Comparison of ENCODE assay signal across 9 mouse cellular contexts in genomic region chr8:121717502-121717901, GRCm38 (mm10). TPM values are rescaled to one million over a fixed set of nuclear protein-coding genes. Genes with fewer than 3 reads are reported as not detected.
A peak's percentile ranks its signal among the peaks of the same experiment; 100 is the strongest.
DNase-seq lines count a peak whose midpoint lies in the region; ATAC-seq lines count a peak whose summit lies in the region.
"Had no signal": no experiment of that assay in that cellular context is flagged by ENCODE, and none has a peak within 500 bp of the region (broad histone marks: within the 10 kb centered on the region; RNA-seq: fewer than 3 reads in every experiment).

No protein-coding gene starts in this region.

- no peaks in the 10 kb centered on the region for H3K9me3 ChIP-seq in neural tube, embryonic 11.5 days (ENCODE audit: control insufficient read depth, low read length)
- H3K9me3 ChIP-seq in limb, embryonic 12.5 days: no peaks in the 10 kb centered on the region

- 0 out of 2 replicates have a peak, but pooled peaks have one; percentile 6 for ATAC-seq in neural tube, embryonic 11.5 days (ENCODE audit: insufficient read depth, low FRiP score, low TSS enrichment)
- ATAC-seq in limb, embryonic 12.5 days (ENCODE audit: insufficient number of reproducible peaks, insufficient read depth, low FRiP score, low TSS enrichment, low read depth): no peak

- intact Hi-C loops in gastrocnemius, postnatal 14 days (cut with DNase I; ENCODE audit: low total_unique reads): loop anchor here (5.0 to 10.0 kb wide), 2 partner anchors 105 to 127 kb away; no protein-coding TSS in a partner anchor

- H3K4me2 ChIP-seq in neural tube, embryonic 11.5 days (ENCODE audit: low read depth): peak overlapping the region; percentile 16
- peak overlapping the region; percentile 43 for H3K4me2 ChIP-seq in limb, embryonic 12.5 days

- 51% methylated on average over 14 of the region's 14 CpGs for WGBS in neural tube, embryonic 11.5 days
- 44% methylated on average over 14 of the region's 14 CpGs for WGBS in limb, embryonic 12.5 days

- H3K27me3 ChIP-seq in neural tube, embryonic 11.5 days (ENCODE audit: control insufficient read depth, insufficient read depth, low read length): no peaks in the 10 kb centered on the region
- peaks cover 70% of the 10 kb centered on the region for H3K27me3 ChIP-seq in limb, embryonic 12.5 days

- H3K4me3 ChIP-seq in neural tube, embryonic 11.5 days (ENCODE audit: low read depth, low read length): no peak overlapping the region
- no peak overlapping the region for H3K4me3 ChIP-seq in limb, embryonic 12.5 days (replicated peaks)

- H3K4me1 ChIP-seq in neural tube, embryonic 11.5 days (ENCODE audit: control insufficient read depth, insufficient read depth, low read length): no peaks in the 10 kb centered on the region
- H3K4me1 ChIP-seq in limb, embryonic 12.5 days (replicated peaks): peaks cover 12% of the 10 kb centered on the region

- H3K9ac ChIP-seq in neural tube, embryonic 11.5 days (ENCODE audit: low read length): no peak overlapping the region
- 0 out of 2 replicates have a peak overlapping the region, but pooled peaks have one; percentile 18 for H3K9ac ChIP-seq in limb, embryonic 12.5 days (replicated peaks)

- peak; percentile 10 for DNase-seq in embryo, embryonic 10.5 days (ENCODE audit: low spot score)
- DNase-seq in embryo, embryonic 9.5 days (ENCODE audit: extremely low spot score): no peak
- no peak for DNase-seq in neural tube, embryonic 11.5 days (ENCODE audit: low spot score)
- DNase-seq in neural tube, embryonic 10.5 days (ENCODE audit: extremely low spot score, low spot score): no peak
- DNase-seq in adrenal gland, postnatal 25 days: no peak
- DNase-seq in thymus, postnatal 25 days: no peak
- no peak for DNase-seq in gastrocnemius, postnatal 14 days

- no peak overlapping the region for H3K27ac ChIP-seq in neural tube, embryonic 11.5 days (ENCODE audit: low read depth, low read length)
- no peak overlapping the region for H3K27ac ChIP-seq in limb, embryonic 12.5 days

- no peaks in the 10 kb centered on the region for H3K36me3 ChIP-seq in neural tube, embryonic 11.5 days (ENCODE audit: control insufficient read depth, insufficient read depth, low read length)
- H3K36me3 ChIP-seq in limb, embryonic 12.5 days: no peaks in the 10 kb centered on the region

RNA-seq across cellular contexts. Expression of gene Jph3, which starts 11.9 kb away (rescaled TPM):
- 16.9 and 18.1 TPM in 2 replicates for polyA plus RNA-seq in neural tube, embryonic 11.5 days (2014; fragmentation: Nextera tagmentation; extraction: Ambion mirVana)
- polyA plus RNA-seq in limb, embryonic 12.5 days (2016; fragmentation: Nextera tagmentation; extraction: Ambion mirVana): 0.86 and 1.2 TPM in 2 replicates
- 2.0 and 3.2 TPM in 2 replicates for total RNA-seq in adrenal gland, postnatal 25 days (2021)
- under 1 TPM in 1 of 2 experiments, not detected in 1; 0.09 TPM for total RNA-seq in gastrocnemius, postnatal 14 days (2021)
- total RNA-seq: common myeloid progenitor, adult 5-6 weeks had no signal
